Mouse (Mus musculus) embryonic facial prominence, embryonic 15.5 days (tissue): ENCODE measurements around the gene Ephb2. TPM values are rescaled to one million over a fixed set of nuclear protein-coding genes. Genes with fewer than 3 reads are reported as not detected.

Experiments used
- ATAC-seq: fragments of 200-750 bp; cut with Nextera tagmentation; 2 replicates; pipeline ENCODE4 v1.8.0; 2017; ENCODE audit warnings: low read depth, moderate TSS enrichment; ENCODE audit not compliant: insufficient number of reproducible peaks, low FRiP score, low TSS enrichment
- H3K27ac ChIP-seq: fragments of 300-500 bp; sonication (generic); replicated peaks from 2 replicates; pipeline ENCODE4 v1.5.1; 2015; ENCODE audit warnings: mild to moderate bottlenecking, inconsistent platforms
- H3K27me3 ChIP-seq: fragments of 300-500 bp; sonication (generic); 2 replicates; pipeline ENCODE4 v1.6.1; 2015; ENCODE audit warnings: inconsistent platforms
- H3K36me3 ChIP-seq: fragments of 300-500 bp; sonication (generic); 2 replicates; pipeline ENCODE4 v1.6.1; 2015; ENCODE audit warnings: mild to moderate bottlenecking, inconsistent platforms
- H3K4me1 ChIP-seq: fragments of 300-500 bp; sonication (generic); 2 replicates; pipeline ENCODE4 v1.6.1; 2015; ENCODE audit warnings: inconsistent platforms
- H3K4me2 ChIP-seq: fragments of 300-500 bp; sonication (generic); replicated peaks from 2 replicates; pipeline ENCODE4 v1.6.1; 2015; ENCODE audit warnings: mild to moderate bottlenecking, inconsistent platforms
- H3K4me3 ChIP-seq: fragments of 300-500 bp; sonication (generic); replicated peaks from 2 replicates; pipeline ENCODE4 v1.5.1; 2015; ENCODE audit warnings: mild to moderate bottlenecking, inconsistent platforms
- H3K9ac ChIP-seq: fragments of 300-500 bp; sonication (generic); 2 replicates; pipeline ENCODE4 v1.6.1; 2015; ENCODE audit warnings: inconsistent platforms
- H3K9me3 ChIP-seq: fragments of 300-500 bp; sonication (generic); replicated peaks from 2 replicates; pipeline ENCODE4 v1.6.1; 2016; ENCODE audit warnings: inconsistent platforms
- WGBS: fragments of 180-500 bp; shearing (Covaris S2); methylation state at CpG from one replicate; pipeline ENCODE4 v1.1.7; 2015; 5-methylcytosine and 5-hydroxymethylcytosine counted together
- polyA plus RNA-seq: library from polyadenylated mRNA; unstranded; fragments of >200 nt; fragmentation: Nextera tagmentation; extraction: Ambion mirVana; gene quantifications from 2 replicates; pipeline ENCODE4 v1.2.1, GENCODE M21; 2015

The Ephb2 gene
- polyA plus RNA-seq, 1 experiment from 2014 or later: 13.1 TPM

DNA sequence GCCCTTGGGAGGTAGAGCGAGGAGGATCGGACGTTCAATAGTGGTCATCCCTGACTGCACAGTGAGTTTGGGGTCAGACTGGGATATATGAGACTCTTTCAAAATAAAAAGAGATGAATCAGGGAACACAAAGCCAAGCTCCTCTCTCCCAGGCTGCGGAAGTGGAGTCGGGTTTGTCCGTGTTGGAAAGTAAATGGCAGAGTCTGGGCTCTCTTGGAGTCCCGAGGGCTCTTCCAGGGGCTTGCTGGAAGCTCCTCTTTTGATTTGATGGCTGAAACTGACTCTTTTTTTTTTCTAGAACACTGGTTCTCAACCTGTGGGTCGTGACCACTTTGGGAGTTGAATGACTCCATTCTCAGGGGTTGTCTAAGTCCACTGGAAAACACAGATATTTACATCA is 185.5 kb downstream of the Ephb2 start:
- 71% methylated on average over 8 of the region's 8 CpGs for WGBS
- Histone ChIP-seq H3K4me3 (no peak overlapping the region), H3K4me2 (no peak overlapping the region), H3K4me1 (peaks cover 37% of the 10 kb centered on the region), H3K27me3 (no peaks in the 10 kb centered on the region), H3K27ac (peak overlapping the region; percentile 70), H3K36me3 (peaks cover 9% of the 10 kb centered on the region), H3K9ac (no peak overlapping the region), H3K9me3 (no peaks in the 10 kb centered on the region)
- no peak for ATAC-seq

DNA sequence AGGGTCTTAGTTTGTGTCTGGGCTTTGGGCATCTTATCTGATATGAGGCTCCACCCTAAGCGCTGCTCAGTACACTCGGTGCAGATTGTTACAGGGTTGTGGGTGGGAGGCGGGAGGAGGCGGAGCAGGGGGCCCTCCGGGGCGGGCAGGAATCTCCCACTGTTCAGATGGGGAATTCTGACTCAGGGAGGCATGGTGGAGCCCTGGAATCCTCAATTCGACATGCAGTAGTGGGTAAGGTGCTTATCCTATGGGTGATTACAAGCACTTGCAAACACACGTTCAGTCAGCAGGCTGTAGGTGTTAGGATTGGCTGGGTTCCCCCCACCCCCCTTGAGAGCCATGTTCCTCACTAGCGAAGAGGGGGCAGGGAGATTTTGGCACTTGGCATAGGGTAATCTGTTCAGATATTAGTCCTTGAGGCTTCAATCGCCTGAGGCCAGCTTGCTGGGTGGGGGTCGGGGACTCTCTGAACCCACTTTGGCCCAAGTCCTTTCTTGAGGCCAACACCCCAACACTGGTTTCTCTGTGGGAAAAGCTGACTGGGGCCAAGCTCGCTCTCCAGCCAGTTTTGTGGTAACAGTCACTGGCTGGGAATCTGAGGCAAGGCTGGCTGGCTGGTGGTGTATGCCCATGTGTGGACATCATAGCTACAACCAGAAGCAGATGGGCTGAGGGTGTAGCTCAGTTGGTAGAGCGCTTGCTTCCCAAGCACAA is 186.2 kb downstream of the Ephb2 start:
- 22% methylated on average over 13 of the region's 13 CpGs for WGBS
- peak; percentile 49; the same call in 1 of the 2 replicates for ATAC-seq
- Histone ChIP-seq H3K27me3 (no peaks in the 10 kb centered on the region), H3K9ac (no peak overlapping the region), H3K9me3 (no peaks in the 10 kb centered on the region), H3K4me2 (peak overlapping the region; percentile 52), H3K4me1 (peaks cover 37% of the 10 kb centered on the region), H3K27ac (peak overlapping the region; percentile 70), H3K4me3 (peak overlapping the region; percentile 19), H3K36me3 (peaks cover 3% of the 10 kb centered on the region; the same call in 1 of the 2 replicates)

DNA sequence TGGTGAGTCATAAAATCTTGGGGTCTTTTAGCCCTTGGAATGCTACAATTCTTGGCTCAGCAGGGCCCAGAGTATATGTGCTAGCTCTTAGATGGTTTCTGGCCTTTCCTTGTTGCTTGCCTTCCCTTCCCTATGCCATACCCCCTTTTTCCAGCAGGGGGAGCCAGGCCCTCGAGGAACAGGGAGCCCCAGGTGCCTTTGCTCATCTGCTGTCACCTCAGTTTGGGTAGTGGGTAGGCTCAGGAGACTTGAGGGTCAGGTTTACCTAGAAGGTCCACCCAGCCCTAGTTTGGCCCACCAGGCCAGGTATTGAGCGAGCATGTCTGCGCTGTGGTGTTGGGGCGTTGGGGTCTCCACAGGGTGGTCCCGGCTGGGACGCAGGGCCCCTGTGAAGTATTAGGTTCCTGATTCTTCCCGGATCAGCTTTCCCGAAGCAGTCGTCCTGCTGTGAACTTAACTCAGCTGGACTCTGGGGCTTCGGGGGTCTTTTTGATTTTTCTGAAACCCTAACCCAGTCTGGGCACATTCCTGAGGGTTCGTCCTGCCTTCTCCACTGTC is 186.8 kb downstream of the Ephb2 start:
- 6% methylated on average over 11 of the region's 11 CpGs for WGBS
- ATAC-seq: no peak
- H3K4me2 ChIP-seq: peak overlapping the region; percentile 52
- H3K9me3 ChIP-seq: no peaks in the 10 kb centered on the region
- H3K27ac ChIP-seq: peak overlapping the region; percentile 70
- peaks cover 37% of the 10 kb centered on the region for H3K4me1 ChIP-seq
- no peak overlapping the region for H3K9ac ChIP-seq
- no peaks in the 10 kb centered on the region for H3K27me3 ChIP-seq
- peak overlapping the region; percentile 19 for H3K4me3 ChIP-seq
- H3K36me3 ChIP-seq: no peaks in the 10 kb centered on the region

GRCm38 (mm10) chr4:136638890-136639289 is 196.9 kb downstream of the Ephb2 start:
- H3K9ac ChIP-seq: no peak overlapping the region
- ATAC-seq: no peak
- H3K9me3 ChIP-seq: no peaks in the 10 kb centered on the region
- H3K36me3 ChIP-seq: no peaks in the 10 kb centered on the region
- peaks cover 21% of the 10 kb centered on the region for H3K4me1 ChIP-seq
- H3K4me2 ChIP-seq: 0 out of 2 replicates have a peak overlapping the region, but pooled peaks have one; percentile 6
- H3K4me3 ChIP-seq: 0 out of 2 replicates have a peak overlapping the region, but pooled peaks have one; percentile 0
- H3K27ac ChIP-seq: no peak overlapping the region
- WGBS: 12% methylated on average over 10 of the region's 10 CpGs
- H3K27me3 ChIP-seq: peaks cover 35% of the 10 kb centered on the region

DNA sequence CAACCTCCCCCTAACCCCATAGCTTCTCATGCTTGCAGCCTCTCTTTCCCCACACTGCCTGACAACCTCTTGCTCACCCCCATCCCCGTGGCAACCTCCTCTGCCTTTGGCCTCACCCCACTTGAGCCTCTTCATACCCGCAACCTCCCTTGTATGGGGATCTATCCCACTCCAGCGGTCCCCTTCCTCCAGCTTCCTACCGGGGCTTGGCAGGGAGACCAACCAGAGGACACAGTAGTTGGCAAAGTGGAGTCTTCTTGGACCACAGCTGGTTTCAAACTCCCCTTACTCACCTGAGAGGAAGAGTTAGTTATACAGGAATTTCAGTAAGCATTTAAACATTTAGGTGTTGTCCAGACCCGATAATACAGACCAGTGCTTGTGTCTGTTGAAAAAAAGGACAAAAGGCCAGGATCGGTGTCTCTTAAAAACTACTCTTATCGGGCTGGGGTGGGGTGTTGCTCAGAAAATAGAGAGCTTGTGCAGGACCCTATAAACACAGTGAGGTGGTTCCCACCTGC is 197.5 kb downstream of the Ephb2 start:
- Histone ChIP-seq H3K4me2 (peak overlapping the region; percentile 96), H3K9ac (no peak overlapping the region), H3K27ac (no peak overlapping the region), H3K4me3 (peak overlapping the region; percentile 60), H3K36me3 (no peaks in the 10 kb centered on the region), H3K4me1 (peaks cover 21% of the 10 kb centered on the region), H3K27me3 (peaks cover 35% of the 10 kb centered on the region), H3K9me3 (no peaks in the 10 kb centered on the region)
- ATAC-seq: no peak
- 46% methylated on average over 7 of the region's 7 CpGs for WGBS

GRCm38 (mm10) chr4:136637563-136638229 is 198.1 kb downstream of the Ephb2 start:
- Histone ChIP-seq H3K4me1 (peaks cover 21% of the 10 kb centered on the region), H3K9ac (peak overlapping the region; percentile 31), H3K4me2 (peak overlapping the region; percentile 96), H3K27ac (no peak overlapping the region), H3K27me3 (peaks cover 35% of the 10 kb centered on the region), H3K36me3 (no peaks in the 10 kb centered on the region), H3K4me3 (peak overlapping the region; percentile 60), H3K9me3 (no peaks in the 10 kb centered on the region)
- WGBS: under 1% methylated on average over 75 of the region's 76 CpGs
- ATAC-seq: peak; percentile 48; the same call in 1 of the 2 replicates

DNA sequence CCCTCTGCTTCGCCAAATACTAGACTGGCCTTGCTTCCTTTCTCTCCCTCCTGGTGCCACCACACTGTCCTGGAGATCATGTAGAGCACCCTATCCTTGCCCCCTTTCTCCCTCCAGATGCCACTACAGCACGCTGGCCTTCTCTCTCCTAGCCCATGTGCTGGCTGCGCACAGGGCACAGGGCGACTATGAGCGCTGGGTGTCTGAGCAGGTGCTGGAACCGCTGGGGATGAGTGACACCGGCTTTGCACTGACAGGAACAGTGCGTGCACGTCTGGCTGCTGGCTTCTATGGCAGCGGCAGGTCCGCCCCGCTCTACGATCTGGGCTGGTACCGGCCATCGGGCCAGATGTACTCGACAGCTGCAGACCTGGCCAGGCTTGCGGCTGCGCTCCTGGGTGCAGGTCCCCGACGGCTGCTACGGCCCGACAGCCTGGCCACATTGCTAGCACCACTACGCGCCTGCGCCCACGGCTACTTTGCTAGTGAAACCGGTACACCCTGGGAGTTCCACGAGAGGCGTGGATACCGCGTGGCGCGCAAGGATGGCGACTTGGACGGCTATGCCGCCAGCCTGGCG is 198.7 kb downstream of the Ephb2 start:
- Histone ChIP-seq H3K4me2 (peak overlapping the region; percentile 96), H3K27me3 (peaks cover 35% of the 10 kb centered on the region), H3K4me3 (peak overlapping the region; percentile 60), H3K4me1 (peaks cover 21% of the 10 kb centered on the region), H3K27ac (no peak overlapping the region), H3K9ac (peak overlapping the region; percentile 31), H3K9me3 (no peaks in the 10 kb centered on the region), H3K36me3 (no peaks in the 10 kb centered on the region)
- WGBS: 13% methylated on average over 37 of the region's 37 CpGs
- peak; percentile 48; the same call in 1 of the 2 replicates for ATAC-seq

- no peak overlapping the region for H3K4me3 ChIP-seq
- H3K9me3 ChIP-seq: no peaks in the 10 kb centered on the region
- no peak overlapping the region for H3K9ac ChIP-seq
- no peak overlapping the region for H3K27ac ChIP-seq
- 59% methylated on average over 5 of the region's 5 CpGs for WGBS
- no peaks in the 10 kb centered on the region for H3K36me3 ChIP-seq
- H3K27me3 ChIP-seq: peaks cover 35% of the 10 kb centered on the region
- H3K4me1 ChIP-seq: peaks cover 21% of the 10 kb centered on the region
- H3K4me2 ChIP-seq: no peak overlapping the region
- ATAC-seq: no peak
These were observed 199.3 kb downstream of the Ephb2 start for GRCm38 (mm10) chr4:136636511-136636910.

GRCm38 (mm10) chr4:136635995-136636394 is 199.8 kb downstream of the Ephb2 start:
- no peak for ATAC-seq

GRCm38 (mm10) chr4:136631237-136631994 is 204.4 kb downstream of the Ephb2 start:
- H3K27me3 ChIP-seq: peaks cover 10% of the 10 kb centered on the region
- H3K4me3 ChIP-seq: no peak overlapping the region
- WGBS: 78% methylated on average over 11 of the region's 11 CpGs
- H3K36me3 ChIP-seq: no peaks in the 10 kb centered on the region
- ATAC-seq: no peak
- H3K4me2 ChIP-seq: no peak overlapping the region
- H3K4me1 ChIP-seq: no peaks in the 10 kb centered on the region
- H3K27ac ChIP-seq: no peak overlapping the region
- no peaks in the 10 kb centered on the region for H3K9me3 ChIP-seq
- H3K9ac ChIP-seq: no peak overlapping the region

More at GRCm38 (mm10) chr4:136635995-136636394, 199.8 kb downstream of the Ephb2 start:
- Histone ChIP-seq H3K4me1 (peaks cover 21% of the 10 kb centered on the region), H3K9me3 (no peaks in the 10 kb centered on the region), H3K9ac (no peak overlapping the region), H3K27ac (no peak overlapping the region), H3K36me3 (no peaks in the 10 kb centered on the region), H3K4me3 (no peak overlapping the region), H3K27me3 (peaks cover 35% of the 10 kb centered on the region), H3K4me2 (no peak overlapping the region)
